Mouse (Mus musculus): ENCODE results near the gene Olfr551. TPM values are rescaled to one million over a fixed set of nuclear protein-coding genes. Genes with fewer than 3 reads are reported as not detected.
"Not testable (repeated sequence)": the region's sequence is repeated elsewhere in the genome, so short reads cannot be mapped to it uniquely, and the experiment has no call there.

Olfr551 gene
- polyA plus RNA-seq (2014; fragmentation: Nextera tagmentation; extraction: Ambion mirVana), result 0.03 TPM in 1 of 2 replicates, not detected in the other

- Histone ChIP-seq H3K4me1 (ENCODE audit: control insufficient read depth, insufficient read depth, low read length) (no peaks in the 10 kb centered on the region), H3K4me2 (ENCODE audit: low read depth, low read length) (no peak within 1 kb of the TSS), H3K27ac (replicated peaks; ENCODE audit: low read depth, low read length) (no peak within 1 kb of the TSS), H3K27me3 (replicated peaks; ENCODE audit: control insufficient read depth, insufficient read depth, low read length) (no peaks in the 10 kb centered on the region), H3K9ac (ENCODE audit: low read depth, low read length) (no peak within 1 kb of the TSS), H3K9me3 (ENCODE audit: control insufficient read depth, low read length) (no peaks in the 10 kb centered on the region), H3K4me3 (ENCODE audit: low read depth, low read length) (no peak within 1 kb of the TSS), H3K36me3 (ENCODE audit: control insufficient read depth, insufficient read depth, low read length) (no peaks in the 10 kb centered on the region)
- ATAC-seq (ENCODE audit: low read depth) (no peak), DNase-seq (ENCODE audit: low spot score) (no peak)
- 92% methylated on average over 3 of the region's 3 CpGs for WGBS
Observed at GRCm38 (mm10) chr7:102591786-102592185, at the start of gene Olfr551. Gene Olfr551 (minus strand): TSS chr7:102591886.

GRCm38 (mm10) chr7:102638132-102638531, 46.4 kb upstream of the Olfr551 start, which contains the start of gene Olfr554:
Gene Olfr554 (plus strand): TSS chr7:102638432.
- Histone ChIP-seq H3K4me3 (ENCODE audit: low read depth, low read length) (no peak within 1 kb of the TSS), H3K4me1 (ENCODE audit: control insufficient read depth, insufficient read depth, low read length) (no peaks in the 10 kb centered on the region), H3K9me3 (ENCODE audit: control insufficient read depth, low read length) (no peaks in the 10 kb centered on the region), H3K36me3 (ENCODE audit: control insufficient read depth, insufficient read depth, low read length) (no peaks in the 10 kb centered on the region), H3K27ac (replicated peaks; ENCODE audit: low read depth, low read length) (no peak within 1 kb of the TSS), H3K27me3 (replicated peaks; ENCODE audit: control insufficient read depth, insufficient read depth, low read length) (no peaks in the 10 kb centered on the region), H3K9ac (ENCODE audit: low read depth, low read length) (no peak within 1 kb of the TSS), H3K4me2 (ENCODE audit: low read depth, low read length) (no peak within 1 kb of the TSS)
- no peak for ATAC-seq (ENCODE audit: low read depth)
- WGBS, result 68% methylated on average over 1 of the region's 1 CpGs
- DNase-seq (ENCODE audit: low spot score), result no peak

DNA sequence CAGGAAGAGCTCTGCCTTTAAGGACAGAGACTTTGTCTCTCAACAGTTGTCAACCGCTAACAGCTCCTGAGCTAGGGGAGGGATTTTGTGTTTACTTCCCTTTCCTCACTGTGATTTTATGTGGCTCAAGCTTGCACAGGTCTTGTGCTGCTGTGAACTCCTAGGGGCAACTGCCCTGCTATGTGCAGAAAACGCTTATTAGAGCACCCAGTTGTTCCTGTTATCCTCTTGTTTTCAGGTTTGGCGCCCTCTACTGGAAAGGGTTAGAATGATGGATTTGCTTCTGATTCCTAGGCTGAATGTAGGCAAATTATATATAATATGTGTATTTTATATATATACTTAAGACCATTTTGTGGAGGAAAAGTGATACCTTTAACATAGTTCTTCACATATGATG, 45.0 kb upstream of the Olfr551 start:
- Histone ChIP-seq H3K4me1 (ENCODE audit: control insufficient read depth, insufficient read depth, low read length) (no peaks in the 10 kb centered on the region), H3K27me3 (replicated peaks; ENCODE audit: control insufficient read depth, insufficient read depth, low read length) (no peaks in the 10 kb centered on the region), H3K36me3 (ENCODE audit: control insufficient read depth, insufficient read depth, low read length) (no peaks in the 10 kb centered on the region), H3K9ac (ENCODE audit: low read depth, low read length) (no peak overlapping the region), H3K9me3 (ENCODE audit: control insufficient read depth, low read length) (no peaks in the 10 kb centered on the region), H3K4me2 (ENCODE audit: low read depth, low read length) (no peak overlapping the region), H3K4me3 (ENCODE audit: low read depth, low read length) (no peak overlapping the region), H3K27ac (replicated peaks; ENCODE audit: low read depth, low read length) (no peak overlapping the region)
- DNase-seq (ENCODE audit: low spot score) (peak; percentile 8), ATAC-seq (ENCODE audit: low read depth) (no peak)
- 33% methylated on average over 3 of the region's 3 CpGs for WGBS

DNA sequence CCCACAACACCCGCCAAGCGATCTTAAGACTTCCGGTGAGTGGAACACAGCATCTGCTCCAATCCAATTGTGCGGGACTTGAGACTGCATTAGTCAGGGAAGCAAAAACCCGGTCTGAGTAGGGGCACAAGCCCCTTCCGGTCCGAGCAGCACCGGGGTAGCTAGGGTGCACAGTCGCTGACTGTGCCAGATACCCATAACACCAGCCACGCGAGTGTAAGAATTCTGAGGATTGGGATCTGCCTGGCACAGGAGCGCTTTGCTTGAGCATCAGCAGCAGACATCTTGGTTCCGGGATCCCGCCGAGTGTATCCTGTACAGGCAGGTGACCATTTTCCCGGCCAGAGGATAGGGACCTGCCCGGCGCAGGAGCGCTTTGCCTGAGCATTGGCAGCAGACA, 28.7 kb upstream of the Olfr551 start:
- not testable (repeated sequence) for H3K27me3 ChIP-seq (replicated peaks; ENCODE audit: control insufficient read depth, insufficient read depth, low read length); H3K36me3 ChIP-seq (ENCODE audit: control insufficient read depth, insufficient read depth, low read length); H3K9ac ChIP-seq (ENCODE audit: low read depth, low read length); H3K4me2 ChIP-seq (ENCODE audit: low read depth, low read length); H3K27ac ChIP-seq (replicated peaks; ENCODE audit: low read depth, low read length); H3K9me3 ChIP-seq (ENCODE audit: control insufficient read depth, low read length); ATAC-seq (ENCODE audit: low read depth); H3K4me1 ChIP-seq (ENCODE audit: control insufficient read depth, insufficient read depth, low read length); H3K4me3 ChIP-seq (ENCODE audit: low read depth, low read length); DNase-seq (ENCODE audit: low spot score)
- WGBS, result 89% methylated on average over 15 of the region's 19 CpGs

DNA sequence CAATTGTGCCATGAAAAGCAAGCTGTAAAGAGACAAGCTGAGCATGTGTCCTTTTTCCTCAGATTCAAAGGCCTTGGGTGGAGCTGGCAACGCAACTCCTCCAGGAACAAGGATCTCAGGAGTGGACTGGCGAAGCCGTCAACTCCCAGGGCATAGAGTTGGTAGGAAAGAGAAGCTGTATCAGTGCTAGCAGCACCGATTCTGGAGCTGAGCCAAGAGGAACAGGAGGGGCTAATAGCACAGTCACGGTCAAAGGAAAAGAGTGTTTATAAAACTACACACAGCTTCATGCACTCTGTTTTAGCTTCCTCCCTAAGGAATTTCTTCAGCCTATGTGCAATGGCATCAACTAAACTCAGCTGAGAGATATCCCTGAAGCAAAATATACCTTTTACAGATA, 27.9 kb upstream of the Olfr551 start:
- no peak for ATAC-seq (ENCODE audit: low read depth)
- H3K27ac ChIP-seq (replicated peaks; ENCODE audit: low read depth, low read length), result no peak overlapping the region
- no peaks in the 10 kb centered on the region for H3K36me3 ChIP-seq (ENCODE audit: control insufficient read depth, insufficient read depth, low read length)
- H3K27me3 ChIP-seq (replicated peaks; ENCODE audit: control insufficient read depth, insufficient read depth, low read length), result no peaks in the 10 kb centered on the region
- H3K9ac ChIP-seq (ENCODE audit: low read depth, low read length), result no peak overlapping the region
- H3K4me2 ChIP-seq (ENCODE audit: low read depth, low read length), result no peak overlapping the region
- no peak overlapping the region for H3K4me3 ChIP-seq (ENCODE audit: low read depth, low read length)
- WGBS, result 48% methylated on average over 5 of the region's 5 CpGs
- no peaks in the 10 kb centered on the region for H3K4me1 ChIP-seq (ENCODE audit: control insufficient read depth, insufficient read depth, low read length)
- H3K9me3 ChIP-seq (ENCODE audit: control insufficient read depth, low read length), result no peaks in the 10 kb centered on the region
- DNase-seq (ENCODE audit: low spot score), result peak; percentile 60

DNA sequence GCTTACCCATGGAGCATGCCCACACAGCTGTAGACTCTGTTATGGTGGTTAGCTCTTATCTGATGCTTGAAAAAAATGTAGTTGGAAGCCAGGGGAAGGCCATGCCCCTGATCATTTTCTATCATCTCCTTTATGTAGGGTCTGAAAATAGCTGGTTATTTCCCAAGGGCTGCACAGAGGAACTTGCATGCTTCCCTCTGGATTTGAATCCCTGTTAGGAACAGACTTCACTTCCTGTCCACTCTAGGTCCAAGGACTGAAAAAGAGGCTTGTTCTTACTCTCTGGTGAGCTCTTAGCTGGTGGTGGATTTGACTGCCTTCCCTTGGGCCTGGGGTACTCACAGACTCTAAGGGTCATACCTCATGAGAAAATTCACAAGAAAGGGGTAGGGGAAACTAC, 26.4 kb upstream of the Olfr551 start, which contains the start of gene Olfr553:
Gene Olfr553, minus strand, starts transcription at position 101 of the 400 bp plus-strand sequence.
- H3K4me2 ChIP-seq (ENCODE audit: low read depth, low read length), result no peak within 1 kb of the TSS
- H3K27me3 ChIP-seq (replicated peaks; ENCODE audit: control insufficient read depth, insufficient read depth, low read length), result no peaks in the 10 kb centered on the region
- ATAC-seq (ENCODE audit: low read depth), result no peak
- no peak within 1 kb of the TSS for H3K9ac ChIP-seq (ENCODE audit: low read depth, low read length)
- no peaks in the 10 kb centered on the region for H3K9me3 ChIP-seq (ENCODE audit: control insufficient read depth, low read length)
- no peak within 1 kb of the TSS for H3K27ac ChIP-seq (replicated peaks; ENCODE audit: low read depth, low read length)
- no peaks in the 10 kb centered on the region for H3K36me3 ChIP-seq (ENCODE audit: control insufficient read depth, insufficient read depth, low read length)
- H3K4me3 ChIP-seq (ENCODE audit: low read depth, low read length), result no peak within 1 kb of the TSS
- no peaks in the 10 kb centered on the region for H3K4me1 ChIP-seq (ENCODE audit: control insufficient read depth, insufficient read depth, low read length)
- DNase-seq (ENCODE audit: low spot score), result no peak

DNA sequence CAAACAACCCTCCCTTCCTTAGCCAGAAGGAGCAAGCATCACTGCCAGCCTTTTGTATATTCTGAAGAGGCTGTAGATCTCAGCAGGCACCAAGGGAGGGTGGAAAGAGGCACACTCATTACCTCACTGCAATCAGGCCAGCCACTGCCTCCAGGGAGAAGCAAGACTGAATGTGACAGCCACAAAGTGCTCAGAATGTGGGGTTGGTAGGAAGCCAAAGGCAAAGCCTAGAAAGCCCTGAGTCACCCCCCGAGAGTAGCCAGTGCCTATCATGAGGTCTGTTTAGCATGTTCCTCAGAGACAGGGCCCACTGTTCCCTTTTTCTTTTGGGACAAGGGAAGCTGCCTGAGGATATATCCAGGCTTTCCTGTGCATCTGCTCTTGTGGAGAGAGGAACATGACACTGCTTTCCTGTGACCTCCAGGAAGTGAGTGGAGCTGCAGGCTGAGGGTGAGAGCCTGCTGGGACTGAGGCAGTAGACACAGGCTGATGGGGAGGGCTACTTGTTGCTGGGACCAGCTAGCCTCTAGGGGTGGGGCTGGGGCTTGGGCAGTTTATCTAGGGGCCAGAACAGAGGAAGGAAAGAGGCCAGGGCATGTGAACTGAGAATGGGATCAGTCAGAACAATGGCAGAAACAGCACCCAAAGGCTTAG, 5.8 kb upstream of the Olfr551 start, which contains the start of gene Olfr552:
Gene Olfr552, plus strand, starts transcription at position 393 of the 654 bp plus-strand sequence.
- Histone ChIP-seq H3K4me2 (ENCODE audit: low read depth, low read length) (no peak within 1 kb of the TSS), H3K36me3 (ENCODE audit: control insufficient read depth, insufficient read depth, low read length) (no peaks in the 10 kb centered on the region), H3K4me1 (ENCODE audit: control insufficient read depth, insufficient read depth, low read length) (no peaks in the 10 kb centered on the region), H3K9me3 (ENCODE audit: control insufficient read depth, low read length) (no peaks in the 10 kb centered on the region), H3K4me3 (ENCODE audit: low read depth, low read length) (no peak within 1 kb of the TSS), H3K9ac (ENCODE audit: low read depth, low read length) (no peak within 1 kb of the TSS), H3K27me3 (replicated peaks; ENCODE audit: control insufficient read depth, insufficient read depth, low read length) (no peaks in the 10 kb centered on the region), H3K27ac (replicated peaks; ENCODE audit: low read depth, low read length) (no peak within 1 kb of the TSS)
- no peak for DNase-seq (ENCODE audit: low spot score)
- no peak for ATAC-seq (ENCODE audit: low read depth)
- 44% methylated on average over 1 of the region's 1 CpGs for WGBS

- WGBS, result 57% methylated on average over 6 of the region's 6 CpGs
- DNase-seq (ENCODE audit: low spot score) (no peak), ATAC-seq (ENCODE audit: low read depth) (no peak)
- Histone ChIP-seq H3K4me3 (ENCODE audit: low read depth, low read length) (no peak overlapping the region), H3K4me1 (ENCODE audit: control insufficient read depth, insufficient read depth, low read length) (no peaks in the 10 kb centered on the region), H3K27ac (replicated peaks; ENCODE audit: low read depth, low read length) (no peak overlapping the region), H3K36me3 (ENCODE audit: control insufficient read depth, insufficient read depth, low read length) (no peaks in the 10 kb centered on the region), H3K4me2 (ENCODE audit: low read depth, low read length) (no peak overlapping the region), H3K9me3 (ENCODE audit: control insufficient read depth, low read length) (no peaks in the 10 kb centered on the region), H3K9ac (ENCODE audit: low read depth, low read length) (no peak overlapping the region), H3K27me3 (replicated peaks; ENCODE audit: control insufficient read depth, insufficient read depth, low read length) (no peaks in the 10 kb centered on the region)
Observed at GRCm38 (mm10) chr7:102575998-102576397, 15.7 kb downstream of the Olfr551 start.

DNA sequence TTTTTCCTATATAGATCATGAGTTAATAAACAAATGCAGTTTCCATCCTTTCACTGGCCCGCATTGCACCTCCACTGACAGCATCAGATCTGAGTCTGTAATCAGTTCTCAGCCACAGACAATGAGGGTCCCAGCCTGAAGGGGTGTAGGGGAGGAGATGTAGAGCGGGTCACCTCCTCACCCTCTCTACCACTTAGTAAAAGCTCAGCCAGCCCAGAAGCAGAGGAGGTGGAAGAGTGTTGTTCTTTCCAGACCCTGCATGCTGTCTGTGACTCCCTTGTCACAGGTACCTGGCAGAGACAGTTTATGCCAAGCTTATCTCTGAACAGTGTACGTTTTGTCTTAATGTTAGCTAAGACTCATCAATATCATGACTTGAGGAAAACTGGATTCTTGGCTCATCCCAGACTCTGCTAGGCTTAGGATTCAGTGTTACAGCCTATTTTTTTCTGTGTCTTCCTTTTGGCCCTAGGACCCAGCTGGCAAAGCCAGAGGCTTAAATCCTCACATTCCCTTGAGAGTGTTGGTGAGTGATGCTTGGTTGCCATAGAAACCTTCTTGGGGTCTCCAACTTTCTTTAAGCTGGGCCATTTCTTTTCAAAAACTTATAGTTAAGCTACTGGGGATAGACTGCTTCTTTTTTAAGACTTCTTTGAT, 18.4 kb downstream of the Olfr551 start:
- H3K4me1 ChIP-seq (ENCODE audit: control insufficient read depth, insufficient read depth, low read length), result no peaks in the 10 kb centered on the region
- H3K27me3 ChIP-seq (replicated peaks; ENCODE audit: control insufficient read depth, insufficient read depth, low read length), result no peaks in the 10 kb centered on the region
- no peaks in the 10 kb centered on the region for H3K9me3 ChIP-seq (ENCODE audit: control insufficient read depth, low read length)
- no peak overlapping the region for H3K4me3 ChIP-seq (ENCODE audit: low read depth, low read length)
- DNase-seq (ENCODE audit: low spot score) (no peak), ATAC-seq (ENCODE audit: low read depth) (no peak)
- H3K4me2 ChIP-seq (ENCODE audit: low read depth, low read length), result no peak overlapping the region
- H3K9ac ChIP-seq (ENCODE audit: low read depth, low read length), result no peak overlapping the region
- no peak overlapping the region for H3K27ac ChIP-seq (replicated peaks; ENCODE audit: low read depth, low read length)
- no peaks in the 10 kb centered on the region for H3K36me3 ChIP-seq (ENCODE audit: control insufficient read depth, insufficient read depth, low read length)
- 77% methylated on average over 3 of the region's 3 CpGs for WGBS
